Mouse (Mus musculus): Measurements from ENCODE around the gene Irf2. TPM values are rescaled to one million over a fixed set of nuclear protein-coding genes. Genes with fewer than 3 reads are reported as not detected.

Gene Irf2
- 10.7 and 11.0 TPM in 2 replicates for polyA plus RNA-seq (2014; fragmentation: Nextera tagmentation; extraction: Ambion mirVana)

- H3K4me2 ChIP-seq (replicated peaks): peak within 1 kb of the TSS; percentile 92
- H3K4me3 ChIP-seq (replicated peaks; ENCODE audit: low read length): peak within 1 kb of the TSS; percentile 92
Observed at GRCm38 (mm10) chr8:46739003-46739949, at the start of gene Irf2. Gene Irf2 (plus strand): TSS chr8:46739732.

GRCm38 (mm10) chr8:46690111-46690510 lies 49.4 kb upstream of the Irf2 start:
- WGBS: 11% methylated on average over 5 of the region's 5 CpGs
- ATAC-seq (ENCODE audit: low FRiP score): no peak
- H3K4me3 ChIP-seq (replicated peaks; ENCODE audit: low read length): no peak overlapping the region

More at GRCm38 (mm10) chr8:46739003-46739949, at the start of gene Irf2:
- H3K36me3 ChIP-seq (replicated peaks; ENCODE audit: control insufficient read depth, insufficient read depth): no peaks in the 10 kb centered on the region
- H3K9me3 ChIP-seq (ENCODE audit: control insufficient read depth, low read length): 0 out of 2 replicates have a peak, but pooled peaks cover 4% of the 10 kb centered on the region
- no peaks in the 10 kb centered on the region for H3K27me3 ChIP-seq (ENCODE audit: control insufficient read depth, insufficient read depth, low read length)
- WGBS: under 1% methylated on average over 51 of the region's 51 CpGs
- H3K9ac ChIP-seq: peak within 1 kb of the TSS; percentile 99
- H3K27ac ChIP-seq: peak within 1 kb of the TSS; percentile 83
- DNase-seq (ENCODE audit: low spot score): peak; percentile 73
- peaks cover 9% of the 10 kb centered on the region for H3K4me1 ChIP-seq (replicated peaks; ENCODE audit: control insufficient read depth, insufficient read depth, low read length)
- ATAC-seq (ENCODE audit: low FRiP score): peak; percentile 63

GRCm38 (mm10) chr8:46690581-46690980 lies 49.0 kb upstream of the Irf2 start:
- Histone ChIP-seq H3K9me3 (ENCODE audit: control insufficient read depth, low read length) (no peaks in the 10 kb centered on the region), H3K36me3 (replicated peaks; ENCODE audit: control insufficient read depth, insufficient read depth) (no peaks in the 10 kb centered on the region), H3K27ac (no peak overlapping the region), H3K4me1 (replicated peaks; ENCODE audit: control insufficient read depth, insufficient read depth, low read length) (peaks cover 10% of the 10 kb centered on the region; the same call in 1 of the 2 replicates), H3K4me3 (replicated peaks; ENCODE audit: low read length) (no peak overlapping the region), H3K27me3 (ENCODE audit: control insufficient read depth, insufficient read depth, low read length) (no peaks in the 10 kb centered on the region), H3K4me2 (replicated peaks) (no peak overlapping the region), H3K9ac (no peak overlapping the region)
- ATAC-seq (ENCODE audit: low FRiP score) (no peak), DNase-seq (ENCODE audit: low spot score) (no peak)
- 55% methylated on average over 5 of the region's 5 CpGs for WGBS

More at GRCm38 (mm10) chr8:46690111-46690510, 49.4 kb upstream of the Irf2 start:
- H3K4me1 ChIP-seq (replicated peaks; ENCODE audit: control insufficient read depth, insufficient read depth, low read length): peaks cover 10% of the 10 kb centered on the region; the same call in 1 of the 2 replicates
- H3K9ac ChIP-seq: no peak overlapping the region
- no peaks in the 10 kb centered on the region for H3K27me3 ChIP-seq (ENCODE audit: control insufficient read depth, insufficient read depth, low read length)
- no peak overlapping the region for H3K4me2 ChIP-seq (replicated peaks)
- H3K36me3 ChIP-seq (replicated peaks; ENCODE audit: control insufficient read depth, insufficient read depth): no peaks in the 10 kb centered on the region
- H3K27ac ChIP-seq: no peak overlapping the region
- H3K9me3 ChIP-seq (ENCODE audit: control insufficient read depth, low read length): no peaks in the 10 kb centered on the region
- no peak for DNase-seq (ENCODE audit: low spot score)

GRCm38 (mm10) chr8:46691360-46691759 lies 48.2 kb upstream of the Irf2 start:
- H3K27ac ChIP-seq: no peak overlapping the region
- H3K4me3 ChIP-seq (replicated peaks; ENCODE audit: low read length): no peak overlapping the region
- H3K4me1 ChIP-seq (replicated peaks; ENCODE audit: control insufficient read depth, insufficient read depth, low read length): peaks cover 10% of the 10 kb centered on the region; the same call in 1 of the 2 replicates
- H3K4me2 ChIP-seq (replicated peaks): no peak overlapping the region
- no peak for ATAC-seq (ENCODE audit: low FRiP score)
- DNase-seq (ENCODE audit: low spot score): no peak
- no peaks in the 10 kb centered on the region for H3K27me3 ChIP-seq (ENCODE audit: control insufficient read depth, insufficient read depth, low read length)
- H3K9me3 ChIP-seq (ENCODE audit: control insufficient read depth, low read length): no peaks in the 10 kb centered on the region
- no peak overlapping the region for H3K9ac ChIP-seq
- H3K36me3 ChIP-seq (replicated peaks; ENCODE audit: control insufficient read depth, insufficient read depth): no peaks in the 10 kb centered on the region
- WGBS: 38% methylated on average over 7 of the region's 7 CpGs

- Histone ChIP-seq H3K36me3 (replicated peaks; ENCODE audit: control insufficient read depth, insufficient read depth) (no peaks in the 10 kb centered on the region), H3K27me3 (ENCODE audit: control insufficient read depth, insufficient read depth, low read length) (no peaks in the 10 kb centered on the region), H3K4me3 (replicated peaks; ENCODE audit: low read length) (no peak overlapping the region), H3K4me1 (replicated peaks; ENCODE audit: control insufficient read depth, insufficient read depth, low read length) (peaks cover 3% of the 10 kb centered on the region; the same call in 1 of the 2 replicates), H3K9ac (no peak overlapping the region), H3K27ac (no peak overlapping the region), H3K4me2 (replicated peaks) (no peak overlapping the region), H3K9me3 (ENCODE audit: control insufficient read depth, low read length) (no peaks in the 10 kb centered on the region)
- ATAC-seq (ENCODE audit: low FRiP score) (no peak), DNase-seq (ENCODE audit: low spot score) (no peak)
- 60% methylated on average over 15 of the region's 15 CpGs for WGBS
Observed at GRCm38 (mm10) chr8:46696256-46697041, 43.1 kb upstream of the Irf2 start.

GRCm38 (mm10) chr8:46697566-46697965 lies 42.0 kb upstream of the Irf2 start:
- no peak overlapping the region for H3K9ac ChIP-seq
- H3K4me1 ChIP-seq (replicated peaks; ENCODE audit: control insufficient read depth, insufficient read depth, low read length): no peaks in the 10 kb centered on the region
- no peak overlapping the region for H3K27ac ChIP-seq
- 75% methylated on average over 4 of the region's 4 CpGs for WGBS
- DNase-seq (ENCODE audit: low spot score) (no peak), ATAC-seq (ENCODE audit: low FRiP score) (no peak)
- H3K4me2 ChIP-seq (replicated peaks): no peak overlapping the region
- H3K9me3 ChIP-seq (ENCODE audit: control insufficient read depth, low read length): no peaks in the 10 kb centered on the region
- no peaks in the 10 kb centered on the region for H3K27me3 ChIP-seq (ENCODE audit: control insufficient read depth, insufficient read depth, low read length)
- H3K4me3 ChIP-seq (replicated peaks; ENCODE audit: low read length): no peak overlapping the region
- H3K36me3 ChIP-seq (replicated peaks; ENCODE audit: control insufficient read depth, insufficient read depth): no peaks in the 10 kb centered on the region

- DNase-seq (ENCODE audit: low spot score) (no peak), ATAC-seq (ENCODE audit: low FRiP score) (no peak)
- H3K9me3 ChIP-seq (ENCODE audit: control insufficient read depth, low read length): no peaks in the 10 kb centered on the region
- no peaks in the 10 kb centered on the region for H3K27me3 ChIP-seq (ENCODE audit: control insufficient read depth, insufficient read depth, low read length)
- no peaks in the 10 kb centered on the region for H3K4me1 ChIP-seq (replicated peaks; ENCODE audit: control insufficient read depth, insufficient read depth, low read length)
- 96% methylated on average over 5 of the region's 5 CpGs for WGBS
- H3K9ac ChIP-seq: no peak overlapping the region
- H3K4me2 ChIP-seq (replicated peaks): no peak overlapping the region
- no peak overlapping the region for H3K27ac ChIP-seq
- H3K4me3 ChIP-seq (replicated peaks; ENCODE audit: low read length): no peak overlapping the region
- H3K36me3 ChIP-seq (replicated peaks; ENCODE audit: control insufficient read depth, insufficient read depth): no peaks in the 10 kb centered on the region
Observed at GRCm38 (mm10) chr8:46698162-46698561, 41.4 kb upstream of the Irf2 start.

GRCm38 (mm10) chr8:46705145-46705544 lies 34.4 kb upstream of the Irf2 start:
- Histone ChIP-seq H3K9ac (no peak overlapping the region), H3K27me3 (ENCODE audit: control insufficient read depth, insufficient read depth, low read length) (no peaks in the 10 kb centered on the region), H3K4me1 (replicated peaks; ENCODE audit: control insufficient read depth, insufficient read depth, low read length) (no peaks in the 10 kb centered on the region), H3K9me3 (ENCODE audit: control insufficient read depth, low read length) (no peaks in the 10 kb centered on the region), H3K36me3 (replicated peaks; ENCODE audit: control insufficient read depth, insufficient read depth) (no peaks in the 10 kb centered on the region), H3K4me2 (replicated peaks) (no peak overlapping the region), H3K27ac (no peak overlapping the region), H3K4me3 (replicated peaks; ENCODE audit: low read length) (no peak overlapping the region)
- WGBS: 97% methylated on average over 2 of the region's 2 CpGs
- DNase-seq (ENCODE audit: low spot score) (no peak), ATAC-seq (ENCODE audit: low FRiP score) (no peak)

GRCm38 (mm10) chr8:46706730-46707129 lies 32.8 kb upstream of the Irf2 start:
- Histone ChIP-seq H3K4me1 (replicated peaks; ENCODE audit: control insufficient read depth, insufficient read depth, low read length) (no peaks in the 10 kb centered on the region), H3K9ac (no peak overlapping the region), H3K27me3 (ENCODE audit: control insufficient read depth, insufficient read depth, low read length) (no peaks in the 10 kb centered on the region), H3K27ac (no peak overlapping the region), H3K4me3 (replicated peaks; ENCODE audit: low read length) (no peak overlapping the region), H3K4me2 (replicated peaks) (no peak overlapping the region), H3K9me3 (ENCODE audit: control insufficient read depth, low read length) (no peaks in the 10 kb centered on the region), H3K36me3 (replicated peaks; ENCODE audit: control insufficient read depth, insufficient read depth) (no peaks in the 10 kb centered on the region)
- DNase-seq (ENCODE audit: low spot score): no peak
- 75% methylated on average over 5 of the region's 5 CpGs for WGBS
- no peak for ATAC-seq (ENCODE audit: low FRiP score)
